In genomic region chr16:78375222-78375621, GRCm38 (mm10) we compare ENCODE assay signal across 8 mouse cellular contexts. TPM values are rescaled to one million over a fixed set of nuclear protein-coding genes. Genes with fewer than 3 reads are reported as not detected.
DNase-seq lines count a peak whose midpoint lies in the region; ATAC-seq lines count a peak whose summit lies in the region.

No protein-coding gene starts in this region.

- H3K9me3 ChIP-seq in heart, embryonic 11.5 days (replicated peaks; ENCODE audit: control insufficient read depth, low read length): no peaks in the 10 kb centered on the region
- no peaks in the 10 kb centered on the region for H3K9me3 ChIP-seq in forebrain, embryonic 13.5 days (replicated peaks)
- no peaks in the 10 kb centered on the region for H3K9me3 ChIP-seq in limb, embryonic 11.5 days (ENCODE audit: control insufficient read depth, low read length)
- no peaks in the 10 kb centered on the region for H3K9me3 ChIP-seq in midbrain, embryonic 15.5 days

- H3K27me3 ChIP-seq in heart, embryonic 11.5 days (ENCODE audit: control insufficient read depth, insufficient read depth, low read length): no peaks in the 10 kb centered on the region
- H3K27me3 ChIP-seq in forebrain, embryonic 13.5 days: no peaks in the 10 kb centered on the region
- H3K27me3 ChIP-seq in limb, embryonic 11.5 days (ENCODE audit: control insufficient read depth, insufficient read depth, low read length): no peaks in the 10 kb centered on the region
- no peaks in the 10 kb centered on the region for H3K27me3 ChIP-seq in midbrain, embryonic 15.5 days (replicated peaks)

- ATAC-seq in heart, embryonic 11.5 days (replicated peaks; ENCODE audit: insufficient number of reproducible peaks, low FRiP score, low TSS enrichment): no peak
- no peak for ATAC-seq in forebrain, embryonic 13.5 days
- no peak for ATAC-seq in limb, embryonic 11.5 days (ENCODE audit: insufficient number of reproducible peaks, low FRiP score, low TSS enrichment, low read depth)
- ATAC-seq in midbrain, embryonic 15.5 days (replicated peaks): no peak

- no peak for DNase-seq in heart, adult 8-10 months (ENCODE audit: low spot score)
- DNase-seq in NIH3T3 (ENCODE audit: low read depth): peak; percentile 10
- peak; percentile 28 for DNase-seq in limb, embryonic 11.5 days (ENCODE audit: low spot score)
- peak; percentile 26 to 42 for DNase-seq in thymus, postnatal 36 days
- DNase-seq in gastrocnemius, postnatal 36 days: no peak

- H3K36me3 ChIP-seq in heart, embryonic 11.5 days (ENCODE audit: control insufficient read depth, insufficient read depth, low read length): no peaks in the 10 kb centered on the region
- H3K36me3 ChIP-seq in forebrain, embryonic 13.5 days (ENCODE audit: poor library complexity, severe bottlenecking): peaks cover 14% of the 10 kb centered on the region; the same call in 1 of the 2 replicates
- no peaks in the 10 kb centered on the region for H3K36me3 ChIP-seq in limb, embryonic 11.5 days (ENCODE audit: control insufficient read depth, insufficient read depth, low read length)
- no peaks in the 10 kb centered on the region for H3K36me3 ChIP-seq in midbrain, embryonic 15.5 days (replicated peaks)

- intact Hi-C loops in gastrocnemius, postnatal 36 days (cut with DNase I): no loop called here

- peak overlapping the region; percentile 34; the same call in 1 of the 2 replicates for H3K9ac ChIP-seq in heart, embryonic 11.5 days (ENCODE audit: low read depth, low read length)
- no peak overlapping the region for H3K9ac ChIP-seq in forebrain, embryonic 13.5 days
- H3K9ac ChIP-seq in limb, embryonic 11.5 days (ENCODE audit: low read length): no peak overlapping the region
- no peak overlapping the region for H3K9ac ChIP-seq in midbrain, embryonic 15.5 days

- 47% methylated on average over 10 of the region's 10 CpGs for WGBS in heart, embryonic 11.5 days (ENCODE audit: insufficient replicate concordance)
- WGBS in forebrain, embryonic 13.5 days: 53% methylated on average over 10 of the region's 10 CpGs
- WGBS in limb, embryonic 11.5 days: 70% methylated on average over 10 of the region's 10 CpGs
- WGBS in midbrain, embryonic 15.5 days: 54% methylated on average over 10 of the region's 10 CpGs

- peaks cover 6% of the 10 kb centered on the region for H3K4me1 ChIP-seq in heart, embryonic 11.5 days (ENCODE audit: control insufficient read depth, insufficient read depth, low read length)
- peaks cover 14% of the 10 kb centered on the region for H3K4me1 ChIP-seq in forebrain, embryonic 13.5 days
- H3K4me1 ChIP-seq in limb, embryonic 11.5 days (ENCODE audit: control insufficient read depth, insufficient read depth, low read length): peaks cover 4% of the 10 kb centered on the region; the same call in 1 of the 2 replicates
- peaks cover 7% of the 10 kb centered on the region; the same call in 1 of the 2 replicates for H3K4me1 ChIP-seq in midbrain, embryonic 15.5 days

- H3K4me2 ChIP-seq in heart, embryonic 11.5 days: peak overlapping the region; percentile 71
- H3K4me2 ChIP-seq in forebrain, embryonic 13.5 days: peak overlapping the region; percentile 69
- H3K4me2 ChIP-seq in limb, embryonic 11.5 days (ENCODE audit: low read depth, severe bottlenecking): peak overlapping the region; percentile 56
- H3K4me2 ChIP-seq in midbrain, embryonic 15.5 days: peak overlapping the region; percentile 60

- peak overlapping the region; percentile 95 for H3K4me3 ChIP-seq in heart, embryonic 11.5 days (ENCODE audit: low read depth, low read length)
- H3K4me3 ChIP-seq in forebrain, embryonic 13.5 days: peak overlapping the region; percentile 87
- H3K4me3 ChIP-seq in limb, embryonic 11.5 days (ENCODE audit: low read depth, low read length): peak overlapping the region; percentile 87; the same call in 1 of the 2 replicates
- peak overlapping the region; percentile 82 for H3K4me3 ChIP-seq in midbrain, embryonic 15.5 days

- H3K27ac ChIP-seq in heart, embryonic 11.5 days (ENCODE audit: low read depth, low read length): no peak overlapping the region
- no peak overlapping the region for H3K27ac ChIP-seq in forebrain, embryonic 13.5 days
- H3K27ac ChIP-seq in limb, embryonic 11.5 days (replicated peaks; ENCODE audit: low read depth, low read length): no peak overlapping the region
- H3K27ac ChIP-seq in midbrain, embryonic 15.5 days: no peak overlapping the region

RNA-seq across cellular contexts. Expression of gene Btg3, which starts 1.8 kb away (rescaled TPM):
- 90.6 and 97.1 TPM in 2 replicates for polyA plus RNA-seq in heart, embryonic 11.5 days (2014; fragmentation: Nextera tagmentation; extraction: Ambion mirVana)
- 1 to 10 TPM; 5.3 to 6.5 (median 5.8) TPM for total RNA-seq in heart, adult 8-10 months (2022)
- polyA plus RNA-seq in forebrain, embryonic 13.5 days (2015; fragmentation: Nextera tagmentation; extraction: Ambion mirVana): 31.6 and 35.8 TPM in 2 replicates
- 31.5 and 33.2 TPM in 2 replicates for polyA plus RNA-seq in limb, embryonic 11.5 days (2014; fragmentation: Nextera tagmentation; extraction: Ambion mirVana)
- polyA plus RNA-seq in midbrain, embryonic 15.5 days (2015; fragmentation: Nextera tagmentation; extraction: Ambion mirVana): 17.6 and 18.3 TPM in 2 replicates
- 1 to 10 TPM; 3.4 to 3.9 TPM for total RNA-seq in gastrocnemius, postnatal 36 days (2021)

Comparison
In these comparisons a context has a peak if more than half of its experiments do, and no peak if none do; other contexts are left out.
1. DNase-seq: peak in NIH3T3 (single experiment), limb, embryonic 11.5 days (single experiment) and thymus, postnatal 36 days (2 of 2); none in heart, adult 8-10 months (single experiment) and gastrocnemius, postnatal 36 days (0 of 2).
2. Peak in every context shown above with its lines, with median percentiles within 50 percentile points of each other: H3K4me2 ChIP-seq and H3K4me3 ChIP-seq.